Mouse (Mus musculus): ENCODE data around the gene Ankrd33b. TPM values are rescaled to one million over a fixed set of nuclear protein-coding genes. Genes with fewer than 3 reads are reported as not detected.

Ankrd33b gene
- total and polyA plus RNA-seq, 3 experiments, result 0.11 TPM; not detected in 2

DNA sequence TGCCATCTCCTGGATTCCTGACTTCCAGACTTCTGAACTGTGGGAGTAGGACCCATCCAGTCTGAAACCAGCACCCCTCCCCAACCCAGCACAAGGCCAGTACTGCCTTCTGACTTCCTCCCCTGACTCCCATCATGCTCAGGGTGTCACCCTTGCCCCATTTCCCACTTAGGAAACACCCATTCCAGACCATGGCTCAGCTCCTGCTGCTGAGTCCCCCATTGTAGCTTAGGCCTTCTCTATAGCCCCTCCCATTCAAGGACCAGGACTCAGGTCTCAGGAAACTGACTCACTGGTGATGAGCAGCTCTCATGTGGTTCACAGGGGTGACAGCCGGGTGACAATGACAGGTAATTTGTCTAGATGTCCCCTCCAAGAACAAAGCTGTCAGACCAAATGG lies 25.5 kb downstream of the Ankrd33b start:
- Histone ChIP-seq H3K27me3 (ENCODE audit: insufficient read depth, low read length) (peaks cover 27% of the 10 kb centered on the region), H3K4me3 (ENCODE audit: low read depth, low read length) (no peak overlapping the region), H3K4me1 (ENCODE audit: insufficient read depth, low read depth, low read length) (no peaks in the 10 kb centered on the region; the same call in 1 of the 2 replicates), H3K9me3 (replicated peaks) (no peaks in the 10 kb centered on the region), H3K36me3 (replicated peaks) (no peaks in the 10 kb centered on the region)
- DNase-seq (ENCODE audit: low spot score) (no peak), ATAC-seq (ENCODE audit: extremely low read depth, insufficient number of reproducible peaks, low FRiP score, poor library complexity, severe bottlenecking) (no peak)
- TF ChIP-seq CTCF (IDR thresholded peaks at IDR 0.05; ENCODE audit: low read depth, low read length) (no peak), GATA2 (IDR thresholded peaks at IDR 0.05; ENCODE audit: borderline replicate concordance, low read depth, low read length) (no peak), TAL1 (conservative IDR thresholded peaks at IDR 0.05; ENCODE audit: low read depth, low read length) (no peak), GATA1 (IDR thresholded peaks at IDR 0.05; ENCODE audit: borderline replicate concordance, low read length) (no peak), POLR2AphosphoS5 (IDR thresholded peaks at IDR 0.05; ENCODE audit: insufficient replicate concordance, low read depth, low read length) (no peak)

- Histone ChIP-seq H3K4me1 (ENCODE audit: insufficient read depth, low read depth, low read length) (no peaks in the 10 kb centered on the region), H3K27me3 (ENCODE audit: insufficient read depth, low read length) (peaks cover 25% of the 10 kb centered on the region), H3K4me3 (ENCODE audit: low read depth, low read length) (no peak overlapping the region), H3K9me3 (replicated peaks) (no peaks in the 10 kb centered on the region), H3K36me3 (replicated peaks) (no peaks in the 10 kb centered on the region)
- TF ChIP-seq GATA2 (IDR thresholded peaks at IDR 0.05; ENCODE audit: borderline replicate concordance, low read depth, low read length), result no peak
- no peak for TF ChIP-seq CTCF (IDR thresholded peaks at IDR 0.05; ENCODE audit: low read depth, low read length)
- no peak for TF ChIP-seq POLR2AphosphoS5 (IDR thresholded peaks at IDR 0.05; ENCODE audit: insufficient replicate concordance, low read depth, low read length)
- no peak for TF ChIP-seq GATA1 (IDR thresholded peaks at IDR 0.05; ENCODE audit: borderline replicate concordance, low read length)
- no peak for TF ChIP-seq TAL1 (conservative IDR thresholded peaks at IDR 0.05; ENCODE audit: low read depth, low read length)
- no peak for DNase-seq (ENCODE audit: low spot score)
- ATAC-seq (ENCODE audit: extremely low read depth, insufficient number of reproducible peaks, low FRiP score, poor library complexity, severe bottlenecking), result no peak
Measured at GRCm38 (mm10) chr15:31338656-31339291, 28.8 kb downstream of the Ankrd33b start.

- TF ChIP-seq GATA2 (IDR thresholded peaks at IDR 0.05; ENCODE audit: borderline replicate concordance, low read depth, low read length) (no peak), CTCF (IDR thresholded peaks at IDR 0.05; ENCODE audit: low read depth, low read length) (no peak), TAL1 (conservative IDR thresholded peaks at IDR 0.05; ENCODE audit: low read depth, low read length) (no peak), POLR2AphosphoS5 (IDR thresholded peaks at IDR 0.05; ENCODE audit: insufficient replicate concordance, low read depth, low read length) (no peak), GATA1 (IDR thresholded peaks at IDR 0.05; ENCODE audit: borderline replicate concordance, low read length) (no peak)
- Histone ChIP-seq H3K9me3 (replicated peaks) (no peaks in the 10 kb centered on the region), H3K4me3 (ENCODE audit: low read depth, low read length) (no peak overlapping the region), H3K36me3 (replicated peaks) (no peaks in the 10 kb centered on the region), H3K27me3 (ENCODE audit: insufficient read depth, low read length) (peaks cover 20% of the 10 kb centered on the region), H3K4me1 (ENCODE audit: insufficient read depth, low read depth, low read length) (no peaks in the 10 kb centered on the region)
- no peak for DNase-seq (ENCODE audit: low spot score)
- no peak for ATAC-seq (ENCODE audit: extremely low read depth, insufficient number of reproducible peaks, low FRiP score, poor library complexity, severe bottlenecking)
Measured at GRCm38 (mm10) chr15:31337983-31338382, 29.5 kb downstream of the Ankrd33b start.

- Histone ChIP-seq H3K4me1 (ENCODE audit: insufficient read depth, low read depth, low read length) (no peaks in the 10 kb centered on the region), H3K36me3 (replicated peaks) (no peaks in the 10 kb centered on the region), H3K9me3 (replicated peaks) (no peaks in the 10 kb centered on the region), H3K27me3 (ENCODE audit: insufficient read depth, low read length) (peaks cover 14% of the 10 kb centered on the region), H3K4me3 (ENCODE audit: low read depth, low read length) (no peak overlapping the region)
- DNase-seq (ENCODE audit: low spot score), result no peak
- ATAC-seq (ENCODE audit: extremely low read depth, insufficient number of reproducible peaks, low FRiP score, poor library complexity, severe bottlenecking), result no peak
- no peak for TF ChIP-seq GATA1 (IDR thresholded peaks at IDR 0.05; ENCODE audit: borderline replicate concordance, low read length)
- no peak for TF ChIP-seq POLR2AphosphoS5 (IDR thresholded peaks at IDR 0.05; ENCODE audit: insufficient replicate concordance, low read depth, low read length)
- TF ChIP-seq CTCF (IDR thresholded peaks at IDR 0.05; ENCODE audit: low read depth, low read length), result no peak
- no peak for TF ChIP-seq GATA2 (IDR thresholded peaks at IDR 0.05; ENCODE audit: borderline replicate concordance, low read depth, low read length)
- TF ChIP-seq TAL1 (conservative IDR thresholded peaks at IDR 0.05; ENCODE audit: low read depth, low read length), result no peak
Measured at GRCm38 (mm10) chr15:31337192-31337741, 30.3 kb downstream of the Ankrd33b start.

DNA sequence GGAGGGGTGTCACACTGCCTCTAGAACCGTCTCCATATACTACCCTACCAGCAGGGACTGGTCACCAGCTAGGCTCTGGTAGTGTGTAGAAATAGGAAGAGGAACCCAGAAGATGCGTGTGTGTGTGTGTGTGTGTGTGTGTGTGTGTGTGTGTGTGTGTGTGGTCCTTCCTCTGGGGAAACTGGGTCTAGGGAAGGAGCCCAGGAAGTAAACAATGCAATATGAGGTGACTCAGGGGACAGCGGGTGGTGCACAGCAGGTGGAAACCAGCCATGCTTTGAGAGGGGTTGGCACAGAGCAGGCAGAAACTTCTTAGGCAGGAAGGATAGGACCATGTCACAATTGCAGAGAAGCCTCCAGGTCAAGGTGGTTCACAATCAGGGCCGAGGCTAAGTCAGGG lies 30.8 kb downstream of the Ankrd33b start:
- peaks cover 14% of the 10 kb centered on the region for H3K27me3 ChIP-seq (ENCODE audit: insufficient read depth, low read length)
- no peak for DNase-seq (ENCODE audit: low spot score)
- TF ChIP-seq GATA2 (IDR thresholded peaks at IDR 0.05; ENCODE audit: borderline replicate concordance, low read depth, low read length) (no peak), GATA1 (IDR thresholded peaks at IDR 0.05; ENCODE audit: borderline replicate concordance, low read length) (no peak), CTCF (IDR thresholded peaks at IDR 0.05; ENCODE audit: low read depth, low read length) (no peak), TAL1 (conservative IDR thresholded peaks at IDR 0.05; ENCODE audit: low read depth, low read length) (no peak), POLR2AphosphoS5 (IDR thresholded peaks at IDR 0.05; ENCODE audit: insufficient replicate concordance, low read depth, low read length) (no peak)
- no peaks in the 10 kb centered on the region for H3K4me1 ChIP-seq (ENCODE audit: insufficient read depth, low read depth, low read length)
- no peaks in the 10 kb centered on the region for H3K36me3 ChIP-seq (replicated peaks)
- ATAC-seq (ENCODE audit: extremely low read depth, insufficient number of reproducible peaks, low FRiP score, poor library complexity, severe bottlenecking), result no peak
- H3K4me3 ChIP-seq (ENCODE audit: low read depth, low read length), result no peak overlapping the region
- no peaks in the 10 kb centered on the region for H3K9me3 ChIP-seq (replicated peaks)

- DNase-seq (ENCODE audit: low spot score) (no peak), ATAC-seq (ENCODE audit: extremely low read depth, insufficient number of reproducible peaks, low FRiP score, poor library complexity, severe bottlenecking) (no peak)
- no peaks in the 10 kb centered on the region for H3K4me1 ChIP-seq (ENCODE audit: insufficient read depth, low read depth, low read length)
- no peaks in the 10 kb centered on the region for H3K36me3 ChIP-seq (replicated peaks)
- no peaks in the 10 kb centered on the region for H3K9me3 ChIP-seq (replicated peaks)
- TF ChIP-seq GATA2 (IDR thresholded peaks at IDR 0.05; ENCODE audit: borderline replicate concordance, low read depth, low read length) (no peak), GATA1 (IDR thresholded peaks at IDR 0.05; ENCODE audit: borderline replicate concordance, low read length) (no peak), CTCF (IDR thresholded peaks at IDR 0.05; ENCODE audit: low read depth, low read length) (no peak), POLR2AphosphoS5 (IDR thresholded peaks at IDR 0.05; ENCODE audit: insufficient replicate concordance, low read depth, low read length) (no peak), TAL1 (conservative IDR thresholded peaks at IDR 0.05; ENCODE audit: low read depth, low read length) (no peak)
- peaks cover 6% of the 10 kb centered on the region; the same call in 1 of the 2 replicates for H3K27me3 ChIP-seq (ENCODE audit: insufficient read depth, low read length)
- H3K4me3 ChIP-seq (ENCODE audit: low read depth, low read length), result no peak overlapping the region
Measured at GRCm38 (mm10) chr15:31334829-31335228, 32.7 kb downstream of the Ankrd33b start.
